Mouse (Mus musculus) adrenal gland (tissue): ENCODE results near the gene Ankrd44.

Experiments
- intact Hi-C: fragments of 180-260 bp; cut with DNase I; formaldehyde crosslinking; loops from one replicate; pipeline ENCODE4 v1.15.1; 2025

Gene Ankrd44

GRCm38 (mm10) chr1:54896109-54897085 lies 29.8 kb downstream of the Ankrd44 start:
- intact Hi-C loops, result no loop called here

- intact Hi-C loops, result no loop called here
Observed at GRCm38 (mm10) chr1:54888449-54888848, 37.7 kb downstream of the Ankrd44 start.

GRCm38 (mm10) chr1:54887873-54888272 lies 38.3 kb downstream of the Ankrd44 start:
- intact Hi-C loops, result no loop called here

GRCm38 (mm10) chr1:54882856-54883467 lies 43.2 kb downstream of the Ankrd44 start:
- intact Hi-C loops, result no loop called here

GRCm38 (mm10) chr1:54881523-54881922 lies 44.7 kb downstream of the Ankrd44 start:
- intact Hi-C loops, result no loop called here

GRCm38 (mm10) chr1:54877423-54878073 lies 48.6 kb downstream of the Ankrd44 start:
- intact Hi-C loops, result no loop called here

GRCm38 (mm10) chr1:54877014-54877413 lies 49.2 kb downstream of the Ankrd44 start:
- intact Hi-C loops, result no loop called here

- intact Hi-C loops, result no loop called here
Observed at GRCm38 (mm10) chr1:54874094-54874493, 52.1 kb downstream of the Ankrd44 start.

- intact Hi-C loops, result no loop called here
Observed at GRCm38 (mm10) chr1:54872857-54873616, 53.1 kb downstream of the Ankrd44 start.

GRCm38 (mm10) chr1:54871321-54871720 lies 54.9 kb downstream of the Ankrd44 start:
- intact Hi-C loops, result no loop called here

GRCm38 (mm10) chr1:54870634-54871033 lies 55.6 kb downstream of the Ankrd44 start:
- intact Hi-C loops, result no loop called here

GRCm38 (mm10) chr1:54867226-54867625 lies 59.0 kb downstream of the Ankrd44 start:
- intact Hi-C loops, result no loop called here

- intact Hi-C loops, result no loop called here
Observed at GRCm38 (mm10) chr1:54866131-54866530, 60.1 kb downstream of the Ankrd44 start.

GRCm38 (mm10) chr1:54864928-54865652 lies 61.1 kb downstream of the Ankrd44 start:
- intact Hi-C loops, result no loop called here

GRCm38 (mm10) chr1:54860361-54860760 lies 65.8 kb downstream of the Ankrd44 start:
- intact Hi-C loops, result no loop called here

GRCm38 (mm10) chr1:54859876-54860275 lies 66.3 kb downstream of the Ankrd44 start:
- intact Hi-C loops, result no loop called here

GRCm38 (mm10) chr1:54858898-54859297 lies 67.3 kb downstream of the Ankrd44 start:
- intact Hi-C loops, result no loop called here

- intact Hi-C loops, result no loop called here
Observed at GRCm38 (mm10) chr1:54856502-54856901, 69.7 kb downstream of the Ankrd44 start.

GRCm38 (mm10) chr1:54855970-54856369 lies 70.2 kb downstream of the Ankrd44 start:
- intact Hi-C loops, result no loop called here

GRCm38 (mm10) chr1:54854388-54854787 lies 71.8 kb downstream of the Ankrd44 start:
- intact Hi-C loops, result no loop called here
